Mouse (Mus musculus) limb, embryonic 10.5 days (tissue): ENCODE measurements at regions not wholly inside any gene's neighbourhood (a gene's known extent, or its start where the extent isn't known, plus 50 kb on each side); places are given as distances from the start of the nearest gene placed in this dataset.
"Not testable (repeated sequence)": the region's sequence is repeated elsewhere in the genome, so short reads cannot be mapped to it uniquely, and the experiment has no call there.

Experiments used
- DNase-seq: peaks from one replicate; pipeline ENCODE4 v3.0.0-alpha.2; 2017; ENCODE audit warnings: low spot score
- H3K27ac ChIP-seq: fragments of 300-500 bp; sonication (generic); 2 replicates; pipeline ENCODE4 v1.5.1; 2016; ENCODE audit warnings: mild to moderate bottlenecking
- H3K27me3 ChIP-seq: fragments of 300-500 bp; sonication (generic); 2 replicates; pipeline ENCODE4 v1.6.1; 2016; ENCODE audit warnings: low read depth, mild to moderate bottlenecking; ENCODE audit not compliant: poor library complexity, severe bottlenecking
- H3K36me3 ChIP-seq: fragments of 300-500 bp; sonication (generic); 2 replicates; pipeline ENCODE4 v1.6.1; 2016; ENCODE audit warnings: mild to moderate bottlenecking, moderate library complexity
- H3K4me1 ChIP-seq: fragments of 300-500 bp; sonication (generic); 2 replicates; pipeline ENCODE4 v1.6.1; 2016
- H3K4me3 ChIP-seq: fragments of 300-500 bp; sonication (generic); 2 replicates; pipeline ENCODE4 v1.5.1; 2016; ENCODE audit warnings: mild to moderate bottlenecking, moderate library complexity
- H3K9me3 ChIP-seq: fragments of 300-500 bp; sonication (generic); replicated peaks from 2 replicates; pipeline ENCODE4 v1.6.1; 2016; ENCODE audit warnings: mild to moderate bottlenecking
- WGBS: fragments of 180-500 bp; shearing (Covaris S2); methylation state at CpG from one replicate; pipeline ENCODE4 v1.1.7; 2016; 5-methylcytosine and 5-hydroxymethylcytosine counted together

GRCm38 (mm10) chr4:7894914-7895313 is 343.9 kb downstream of the Car8 start:
- no peaks in the 10 kb centered on the region for H3K4me1 ChIP-seq
- DNase-seq, result no peak
- no peaks in the 10 kb centered on the region for H3K9me3 ChIP-seq
- H3K4me3 ChIP-seq, result no peak overlapping the region
- WGBS, result 94% methylated on average over 4 of the region's 4 CpGs
- no peak overlapping the region for H3K27ac ChIP-seq
- no peaks in the 10 kb centered on the region for H3K27me3 ChIP-seq
- H3K36me3 ChIP-seq, result no peaks in the 10 kb centered on the region

- H3K4me1 ChIP-seq, result no peaks in the 10 kb centered on the region
- DNase-seq, result no peak
- H3K36me3 ChIP-seq, result no peaks in the 10 kb centered on the region
- no peaks in the 10 kb centered on the region for H3K9me3 ChIP-seq
- no peaks in the 10 kb centered on the region for H3K27me3 ChIP-seq
- no peak overlapping the region for H3K27ac ChIP-seq
- H3K4me3 ChIP-seq, result no peak overlapping the region
- 65% methylated on average over 2 of the region's 2 CpGs for WGBS
These were observed 347.7 kb downstream of the Car8 start for GRCm38 (mm10) chr4:7891128-7891527.

GRCm38 (mm10) chr4:7854518-7854917 is 384.3 kb downstream of the Car8 start:
- Histone ChIP-seq H3K9me3 (no peaks in the 10 kb centered on the region), H3K27ac (no peak overlapping the region), H3K4me3 (no peak overlapping the region), H3K4me1 (no peaks in the 10 kb centered on the region), H3K36me3 (no peaks in the 10 kb centered on the region), H3K27me3 (no peaks in the 10 kb centered on the region)
- 96% methylated on average over 1 of the region's 1 CpGs for WGBS
- DNase-seq, result no peak

- DNase-seq, result no peak
- Histone ChIP-seq H3K4me3 (no peak overlapping the region), H3K27ac (no peak overlapping the region), H3K27me3 (no peaks in the 10 kb centered on the region), H3K9me3 (no peaks in the 10 kb centered on the region), H3K4me1 (no peaks in the 10 kb centered on the region), H3K36me3 (no peaks in the 10 kb centered on the region)
- WGBS, result 82% methylated on average over 1 of the region's 1 CpGs
These were observed 385.6 kb downstream of the Car8 start for GRCm38 (mm10) chr4:7853121-7853782.

GRCm38 (mm10) chr4:7852006-7852615 is 386.7 kb downstream of the Car8 start:
- Histone ChIP-seq H3K4me1 (no peaks in the 10 kb centered on the region), H3K9me3 (no peaks in the 10 kb centered on the region), H3K4me3 (no peak overlapping the region), H3K36me3 (no peaks in the 10 kb centered on the region), H3K27ac (no peak overlapping the region), H3K27me3 (no peaks in the 10 kb centered on the region)
- 90% methylated on average over 4 of the region's 4 CpGs for WGBS
- DNase-seq, result no peak

GRCm38 (mm10) chr4:7847411-7847810 is 391.4 kb downstream of the Car8 start:
- no peak for DNase-seq
- 85% methylated on average over 5 of the region's 5 CpGs for WGBS

GRCm38 (mm10) chr4:7829126-7829525 is 409.7 kb downstream of the Car8 start:
- DNase-seq, result no peak
- no peak overlapping the region for H3K4me3 ChIP-seq
- WGBS, result 79% methylated on average over 1 of the region's 1 CpGs
- H3K27ac ChIP-seq, result no peak overlapping the region
- H3K27me3 ChIP-seq, result no peaks in the 10 kb centered on the region
- H3K36me3 ChIP-seq, result no peaks in the 10 kb centered on the region
- no peaks in the 10 kb centered on the region for H3K4me1 ChIP-seq
- no peaks in the 10 kb centered on the region for H3K9me3 ChIP-seq

More at GRCm38 (mm10) chr4:7847411-7847810, 391.4 kb downstream of the Car8 start:
- Histone ChIP-seq H3K4me1 (no peaks in the 10 kb centered on the region), H3K9me3 (no peaks in the 10 kb centered on the region), H3K27me3 (no peaks in the 10 kb centered on the region), H3K4me3 (no peak overlapping the region), H3K27ac (no peak overlapping the region), H3K36me3 (no peaks in the 10 kb centered on the region)

- H3K9me3 ChIP-seq, result no peaks in the 10 kb centered on the region
- no peak overlapping the region for H3K4me3 ChIP-seq
- no peak overlapping the region for H3K27ac ChIP-seq
- H3K27me3 ChIP-seq, result no peaks in the 10 kb centered on the region
- no peaks in the 10 kb centered on the region for H3K36me3 ChIP-seq
- DNase-seq, result no peak
- H3K4me1 ChIP-seq, result no peaks in the 10 kb centered on the region
These were observed 419.0 kb downstream of the Car8 start for GRCm38 (mm10) chr4:7819847-7820246.

- H3K27ac ChIP-seq, H3K4me1 ChIP-seq: not testable (repeated sequence)
- WGBS, result 91% methylated on average over 1 of the region's 1 CpGs
These were observed 461.1 kb downstream of the Car8 start for GRCm38 (mm10) chr4:7777761-7778160.

GRCm38 (mm10) chr4:7755473-7755872 is 483.4 kb downstream of the Car8 start:
- H3K9me3 ChIP-seq, result no peaks in the 10 kb centered on the region
- H3K27ac ChIP-seq, result no peak overlapping the region
- DNase-seq, result no peak
- no peaks in the 10 kb centered on the region for H3K36me3 ChIP-seq
- no peaks in the 10 kb centered on the region for H3K27me3 ChIP-seq
- no peaks in the 10 kb centered on the region for H3K4me1 ChIP-seq
- H3K4me3 ChIP-seq, result no peak overlapping the region

More at GRCm38 (mm10) chr4:7777761-7778160, 461.1 kb downstream of the Car8 start:
- H3K4me3 ChIP-seq, DNase-seq, H3K9me3 ChIP-seq, H3K27me3 ChIP-seq, H3K36me3 ChIP-seq: not testable (repeated sequence)

GRCm38 (mm10) chr4:7753931-7754330 is 484.9 kb downstream of the Car8 start:
- no peaks in the 10 kb centered on the region for H3K27me3 ChIP-seq
- WGBS, result 93% methylated on average over 4 of the region's 4 CpGs

GRCm38 (mm10) chr4:7751208-7751607 is 487.6 kb downstream of the Car8 start:
- no peak for DNase-seq

More at GRCm38 (mm10) chr4:7753931-7754330, 484.9 kb downstream of the Car8 start:
- H3K36me3 ChIP-seq, result no peaks in the 10 kb centered on the region
- DNase-seq, result no peak
- H3K4me3 ChIP-seq, result no peak overlapping the region
- no peaks in the 10 kb centered on the region for H3K9me3 ChIP-seq
- H3K27ac ChIP-seq, result no peak overlapping the region
- H3K4me1 ChIP-seq, result no peaks in the 10 kb centered on the region

GRCm38 (mm10) chr4:7722893-7723292 is 515.9 kb downstream of the Car8 start:
- H3K36me3 ChIP-seq, result no peaks in the 10 kb centered on the region
- H3K27ac ChIP-seq, result no peak overlapping the region
- no peaks in the 10 kb centered on the region for H3K4me1 ChIP-seq
- DNase-seq, result no peak
- no peaks in the 10 kb centered on the region for H3K9me3 ChIP-seq
- H3K4me3 ChIP-seq, result no peak overlapping the region
- H3K27me3 ChIP-seq, result no peaks in the 10 kb centered on the region

More at GRCm38 (mm10) chr4:7751208-7751607, 487.6 kb downstream of the Car8 start:
- no peak overlapping the region for H3K4me3 ChIP-seq
- H3K9me3 ChIP-seq, result no peaks in the 10 kb centered on the region
- no peaks in the 10 kb centered on the region for H3K4me1 ChIP-seq
- H3K36me3 ChIP-seq, result no peaks in the 10 kb centered on the region
- H3K27me3 ChIP-seq, result no peaks in the 10 kb centered on the region
- no peak overlapping the region for H3K27ac ChIP-seq
- WGBS, result 78% methylated on average over 1 of the region's 1 CpGs

GRCm38 (mm10) chr4:7688516-7688915 is 550.3 kb downstream of the Car8 start:
- 88% methylated on average over 4 of the region's 4 CpGs for WGBS
- Histone ChIP-seq H3K4me1 (no peaks in the 10 kb centered on the region), H3K4me3 (no peak overlapping the region)

More at GRCm38 (mm10) chr4:7688516-7688915, 550.3 kb downstream of the Car8 start:
- Histone ChIP-seq H3K36me3 (no peaks in the 10 kb centered on the region), H3K27ac (no peak overlapping the region), H3K27me3 (no peaks in the 10 kb centered on the region), H3K9me3 (no peaks in the 10 kb centered on the region)
- no peak for DNase-seq
